ENCODE assay signal across 19 mouse cellular contexts in genomic region chr17:30858586-30859259, GRCm38 (mm10). TPM values are rescaled to one million over a fixed set of nuclear protein-coding genes. Genes with fewer than 3 reads are reported as not detected.
A peak's percentile ranks its signal among the peaks of the same experiment; 100 is the strongest.
DNase-seq lines count a peak whose midpoint lies in the region; ATAC-seq lines count a peak whose summit lies in the region.
"Had no signal": no experiment of that assay in that cellular context is flagged by ENCODE, and none has a peak within 500 bp of the region (broad histone marks: within the 10 kb centered on the region; RNA-seq: fewer than 3 reads in every experiment).

No protein-coding gene starts in this region.

- no peaks in the 10 kb centered on the region for H3K9me3 ChIP-seq in kidney, embryonic 16.5 days (ENCODE audit: low read length)
- H3K9me3 ChIP-seq in forebrain, embryonic 10.5 days = no peaks in the 10 kb centered on the region
- H3K9me3 ChIP-seq: forebrain, embryonic 13.5 days; heart, embryonic 10.5 days; hindbrain, embryonic 13.5 days; midbrain, embryonic 10.5 days had no signal

- DNase-seq in kidney, adult 11 months = peak; percentile 54
- peak; percentile 38 to 54 for DNase-seq in adrenal gland, postnatal 36 days
- peak; percentile 66 to 68 for DNase-seq in kidney, postnatal 36 days
- DNase-seq in lung, postnatal 25 days (ENCODE audit: low spot score) = peak; percentile 87
- no peak for DNase-seq in ovary, postnatal 10 days (ENCODE audit: low spot score)
- no peak for DNase-seq in forebrain, embryonic 10.5 days (ENCODE audit: extremely low spot score, low spot score)
- DNase-seq: cerebellum, postnatal 10 days; gastrocnemius, postnatal 25 days; heart, postnatal 10 days; layer of hippocampus, adult 9-11 months; liver, postnatal 0 days; right cerebral cortex, postnatal 25 days; thymus, postnatal 4 days had no signal

- no peak overlapping the region for H3K9ac ChIP-seq in kidney, embryonic 16.5 days (replicated peaks; ENCODE audit: low read length)
- H3K9ac ChIP-seq: forebrain, embryonic 13.5 days; hindbrain, embryonic 13.5 days; liver, postnatal 0 days had no signal

- H3K4me3 ChIP-seq in kidney, embryonic 16.5 days (ENCODE audit: low read length) = no peak overlapping the region
- no peak overlapping the region for H3K4me3 ChIP-seq in forebrain, embryonic 10.5 days
- H3K4me3 ChIP-seq: forebrain, embryonic 13.5 days; heart, embryonic 10.5 days; hindbrain, embryonic 13.5 days; midbrain, embryonic 10.5 days had no signal

- no peak for ATAC-seq in kidney, embryonic 16.5 days (ENCODE audit: low FRiP score, low TSS enrichment)
- ATAC-seq: intestine, embryonic 16.5 days; liver, postnatal 0 days had no signal

- no peak overlapping the region for H3K4me2 ChIP-seq in kidney, embryonic 16.5 days (replicated peaks; ENCODE audit: low read depth, low read length)
- H3K4me2 ChIP-seq: forebrain, embryonic 13.5 days; hindbrain, embryonic 13.5 days had no signal

- H3K36me3 ChIP-seq in kidney, embryonic 16.5 days (ENCODE audit: insufficient read depth, low read length) = no peaks in the 10 kb centered on the region
- no peaks in the 10 kb centered on the region for H3K36me3 ChIP-seq in forebrain, embryonic 10.5 days (replicated peaks)
- H3K36me3 ChIP-seq: heart, embryonic 10.5 days; hindbrain, embryonic 13.5 days; midbrain, embryonic 10.5 days had no signal

- H3K27me3 ChIP-seq in kidney, embryonic 16.5 days (ENCODE audit: insufficient read depth, low read length) = no peaks in the 10 kb centered on the region
- no peaks in the 10 kb centered on the region for H3K27me3 ChIP-seq in forebrain, embryonic 10.5 days (ENCODE audit: poor library complexity, severe bottlenecking)
- H3K27me3 ChIP-seq: forebrain, embryonic 13.5 days; hindbrain, embryonic 13.5 days had no signal

- H3K27ac ChIP-seq in kidney, embryonic 16.5 days (ENCODE audit: low read length) = no peak overlapping the region
- H3K27ac ChIP-seq in forebrain, embryonic 10.5 days = no peak overlapping the region
- H3K27ac ChIP-seq: forebrain, embryonic 13.5 days; heart, embryonic 10.5 days had no signal

- 34% methylated on average over 11 of the region's 11 CpGs for WGBS in kidney, embryonic 16.5 days
- whole genome bisulfite sequencing in forebrain, embryonic 10.5 days = 75% methylated on average over 11 of the region's 11 CpGs

- H3K4me1 ChIP-seq in kidney, embryonic 16.5 days (ENCODE audit: insufficient read depth, low read length) = 0 out of 2 replicates have a peak, but pooled peaks cover 7% of the 10 kb centered on the region
- peaks cover 33% of the 10 kb centered on the region for H3K4me1 ChIP-seq in forebrain, embryonic 10.5 days

RNA-seq across cellular contexts. Expression of gene Glp1r, which starts 42.9 kb away (rescaled TPM):
- polyA plus RNA-seq in kidney, embryonic 16.5 days (2015; fragmentation: Nextera tagmentation; extraction: Ambion mirVana) = 0.48 and 0.49 TPM in 2 replicates
- total RNA-seq in adrenal gland, postnatal 36 days (2021) = under 1 TPM; 0.07 to 0.20 TPM
- polyA plus RNA-seq in forebrain, embryonic 10.5 days (2016; fragmentation: Nextera tagmentation; extraction: Ambion mirVana) = 0.05 TPM in 1 of 2 replicates, not detected in the other
- total RNA-seq: gastrocnemius, postnatal 25 days had no signal
- polyA plus RNA-seq: liver, postnatal 0 days; midbrain, embryonic 10.5 days had no signal

Comparison
In these comparisons a context has a peak if more than half of its experiments do, and no peak if none do; other contexts are left out.
1. DNase-seq: peak in kidney, adult 11 months (single experiment), adrenal gland, postnatal 36 days (2 of 2), kidney, postnatal 36 days (2 of 2) and lung, postnatal 25 days (single experiment); none in ovary, postnatal 10 days (single experiment) and forebrain, embryonic 10.5 days (single experiment).